Mouse (Mus musculus) ovary, postnatal 14 days (tissue): ENCODE data around the gene H2-T23.

Experiments used
- DNase-seq: peaks from one replicate; pipeline ENCODE4 v3.0.0; 2022; ENCODE audit warnings: low spot score

Gene H2-T23

GRCm38 (mm10) chr17:35993675-35994074, 39.0 kb downstream of the H2-T23 start:
- DNase-seq = peak; percentile 73

- DNase-seq = no peak
Measured at GRCm38 (mm10) chr17:35991781-35992180, 40.9 kb downstream of the H2-T23 start.

- DNase-seq = no peak
Measured at GRCm38 (mm10) chr17:35981776-35982175, 50.9 kb downstream of the H2-T23 start.

GRCm38 (mm10) chr17:35980363-35980754, 52.3 kb downstream of the H2-T23 start:
- DNase-seq = peak; percentile 41
